Mouse (Mus musculus) midbrain, embryonic 13.5 days (tissue): Measurements from ENCODE around the gene Tmem120a. TPM values are rescaled to one million over a fixed set of nuclear protein-coding genes. Genes with fewer than 3 reads are reported as not detected.
A peak's percentile ranks its signal among the peaks of the same experiment; 100 is the strongest.

Source experiments
- ATAC-seq: fragments of 200-750 bp; cut with Nextera tagmentation; 2 replicates; pipeline ENCODE4 v1.8.0; 2017; ENCODE audit warnings: mild to moderate bottlenecking, moderate TSS enrichment, moderate library complexity
- H3K27ac ChIP-seq: fragments of 300-500 bp; sonication (generic); 2 replicates; pipeline ENCODE4 v1.5.1; 2015; ENCODE audit warnings: inconsistent platforms, mild to moderate bottlenecking, moderate library complexity
- H3K27me3 ChIP-seq: fragments of 300-500 bp; sonication (generic); 2 replicates; pipeline ENCODE4 v1.6.1; 2015; ENCODE audit warnings: mild to moderate bottlenecking, inconsistent platforms
- H3K36me3 ChIP-seq: fragments of 300-500 bp; sonication (generic); 2 replicates; pipeline ENCODE4 v1.6.1; 2015; ENCODE audit warnings: mild to moderate bottlenecking, inconsistent platforms
- H3K4me1 ChIP-seq: fragments of 300-500 bp; sonication (generic); replicated peaks from 2 replicates; pipeline ENCODE4 v1.6.1; 2015; ENCODE audit warnings: inconsistent platforms
- H3K4me2 ChIP-seq: fragments of 300-500 bp; sonication (generic); replicated peaks from 2 replicates; pipeline ENCODE4 v1.6.1; 2015; ENCODE audit warnings: moderate library complexity, mild to moderate bottlenecking, inconsistent platforms
- H3K4me3 ChIP-seq: fragments of 300-500 bp; sonication (generic); replicated peaks from 2 replicates; pipeline ENCODE4 v1.5.1; 2015; ENCODE audit warnings: mild to moderate bottlenecking, inconsistent platforms
- H3K9ac ChIP-seq: fragments of 300-500 bp; sonication (generic); replicated peaks from 2 replicates; pipeline ENCODE4 v1.6.1; 2015; ENCODE audit warnings: mild to moderate bottlenecking, inconsistent platforms
- H3K9me3 ChIP-seq: fragments of 300-500 bp; sonication (generic); 2 replicates; pipeline ENCODE4 v1.6.1; 2016; ENCODE audit warnings: mild to moderate bottlenecking, inconsistent platforms
- WGBS: fragments of 180-500 bp; shearing (Covaris S2); methylation state at CpG from one replicate; pipeline ENCODE4 v1.1.7; 2015; 5-methylcytosine and 5-hydroxymethylcytosine counted together
- microRNA-seq: library from miRNA; unstranded; fragments of <30 nt; microRNA quantifications from one replicate; pipeline ENCODE4, GENCODE M21; 2016
- polyA plus RNA-seq: library from polyadenylated mRNA; unstranded; fragments of >200 nt; fragmentation: Nextera tagmentation; extraction: Ambion mirVana; gene quantifications from 2 replicates; pipeline ENCODE4 v1.2.1, GENCODE M21; 2015

Gene Tmem120a
- polyA plus RNA-seq, 1 experiment from 2014 or later, result 72.7 TPM

GRCm38 (mm10) chr5:135702190-135702589, 42.1 kb downstream of the Tmem120a start:
- no peaks in the 10 kb centered on the region for H3K9me3 ChIP-seq
- H3K27ac ChIP-seq, result no peak overlapping the region
- no peak for ATAC-seq
- H3K36me3 ChIP-seq, result peaks cover 36% of the 10 kb centered on the region
- H3K4me3 ChIP-seq, result no peak overlapping the region
- H3K27me3 ChIP-seq, result no peaks in the 10 kb centered on the region
- no peaks in the 10 kb centered on the region; the same call in 1 of the 2 replicates for H3K4me1 ChIP-seq
- no peak overlapping the region for H3K9ac ChIP-seq
- WGBS, result 92% methylated on average over 6 of the region's 6 CpGs
- H3K4me2 ChIP-seq, result no peak overlapping the region

GRCm38 (mm10) chr5:135701601-135702000, 42.6 kb downstream of the Tmem120a start:
- no peak overlapping the region for H3K4me3 ChIP-seq
- peaks cover 30% of the 10 kb centered on the region for H3K36me3 ChIP-seq
- no peaks in the 10 kb centered on the region for H3K27me3 ChIP-seq
- H3K9me3 ChIP-seq, result no peaks in the 10 kb centered on the region
- ATAC-seq, result no peak
- H3K4me1 ChIP-seq, result no peaks in the 10 kb centered on the region; the same call in 1 of the 2 replicates
- 96% methylated on average over 4 of the region's 4 CpGs for whole genome bisulfite sequencing
- no peak overlapping the region for H3K9ac ChIP-seq
- no peak overlapping the region for H3K27ac ChIP-seq
- no peak overlapping the region for H3K4me2 ChIP-seq

- ATAC-seq, result no peak
- 90% methylated on average over 5 of the region's 5 CpGs for WGBS
- no peaks in the 10 kb centered on the region for H3K9me3 ChIP-seq
Observed at GRCm38 (mm10) chr5:135697711-135698111, 46.5 kb downstream of the Tmem120a start.

DNA sequence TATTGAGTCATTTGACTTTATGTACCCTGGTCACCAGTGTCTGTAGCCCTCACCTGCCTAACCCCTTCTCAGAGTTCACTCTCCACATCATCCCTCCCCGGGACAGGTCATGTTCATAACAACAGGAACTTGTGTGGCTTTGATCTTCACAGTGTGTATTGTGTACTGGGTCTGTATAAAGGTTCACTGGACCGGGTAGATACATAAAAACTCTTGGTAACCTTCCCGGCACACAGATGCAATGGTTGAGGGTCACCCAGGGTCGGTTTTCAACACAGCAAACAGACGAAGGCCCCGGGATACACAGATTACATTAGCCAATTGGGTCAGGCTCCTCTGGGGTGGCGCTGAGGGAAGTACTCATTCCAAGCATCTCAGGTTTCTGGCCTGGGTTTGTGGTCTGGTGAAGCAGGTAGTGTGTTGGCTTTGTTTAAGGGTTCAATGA, 48.9 kb downstream of the Tmem120a start:
- no peak overlapping the region for H3K4me2 ChIP-seq
- H3K4me1 ChIP-seq, result peaks cover 21% of the 10 kb centered on the region
- ATAC-seq, result no peak

More at GRCm38 (mm10) chr5:135697711-135698111, 46.5 kb downstream of the Tmem120a start:
- no peak overlapping the region for H3K4me2 ChIP-seq
- peaks cover 10% of the 10 kb centered on the region; the same call in 1 of the 2 replicates for H3K4me1 ChIP-seq
- H3K4me3 ChIP-seq, result no peak overlapping the region
- H3K36me3 ChIP-seq, result peaks cover 24% of the 10 kb centered on the region
- H3K27me3 ChIP-seq, result no peaks in the 10 kb centered on the region
- no peak overlapping the region for H3K27ac ChIP-seq
- H3K9ac ChIP-seq, result no peak overlapping the region

DNA sequence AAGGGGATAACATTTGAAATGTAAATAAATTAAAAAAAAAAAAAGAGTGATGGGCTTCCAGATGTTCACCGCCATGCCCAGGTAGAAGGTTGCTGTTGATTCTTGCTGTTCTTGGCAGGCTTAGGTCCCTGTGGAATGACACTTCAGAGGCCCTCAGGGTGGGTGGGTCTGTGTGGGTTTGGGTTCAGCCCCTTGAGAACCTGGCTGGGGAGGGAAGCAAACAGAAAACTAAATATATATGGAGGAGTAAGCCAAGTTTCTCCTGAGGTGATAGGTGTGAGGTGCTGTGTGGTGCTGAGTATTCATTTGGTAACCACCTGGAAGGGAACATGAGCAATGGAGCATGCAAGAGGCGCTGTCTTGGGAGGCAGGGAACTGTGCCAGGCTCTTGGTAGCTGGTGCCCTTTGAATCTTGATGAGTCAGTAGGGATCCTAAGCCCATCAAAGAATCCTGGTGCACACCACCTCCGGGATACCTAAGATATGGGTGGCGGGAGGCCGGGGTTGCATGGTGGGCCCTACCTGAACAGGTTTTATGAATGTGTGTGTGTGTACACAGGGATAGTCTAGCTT, 50.9 kb downstream of the Tmem120a start:
- peaks cover 31% of the 10 kb centered on the region for H3K4me1 ChIP-seq
- no peak overlapping the region for H3K9ac ChIP-seq
- H3K36me3 ChIP-seq, result peaks cover 6% of the 10 kb centered on the region
- H3K9me3 ChIP-seq, result no peaks in the 10 kb centered on the region
- ATAC-seq, result no peak
- WGBS, result 96% methylated on average over 5 of the region's 5 CpGs
- H3K4me3 ChIP-seq, result no peak overlapping the region
- no peaks in the 10 kb centered on the region for H3K27me3 ChIP-seq
- H3K27ac ChIP-seq, result no peak overlapping the region
- no peak overlapping the region for H3K4me2 ChIP-seq

More for the DNA sequence above, 48.9 kb downstream of the Tmem120a start:
- WGBS, result 71% methylated on average over 7 of the region's 7 CpGs
- Histone ChIP-seq H3K4me3 (no peak overlapping the region), H3K27me3 (no peaks in the 10 kb centered on the region), H3K27ac (no peak overlapping the region), H3K9me3 (no peaks in the 10 kb centered on the region), H3K9ac (no peak overlapping the region), H3K36me3 (peaks cover 13% of the 10 kb centered on the region)

- H3K27me3 ChIP-seq, result no peaks in the 10 kb centered on the region
- WGBS, result 84% methylated on average over 4 of the region's 4 CpGs
- no peak overlapping the region for H3K9ac ChIP-seq
- H3K4me1 ChIP-seq, result peaks cover 38% of the 10 kb centered on the region
- H3K36me3 ChIP-seq, result 0 out of 2 replicates have a peak, but pooled peaks cover 3% of the 10 kb centered on the region
- no peaks in the 10 kb centered on the region for H3K9me3 ChIP-seq
- no peak overlapping the region for H3K4me3 ChIP-seq
- ATAC-seq, result no peak
- H3K27ac ChIP-seq, result no peak overlapping the region
- no peak overlapping the region for H3K4me2 ChIP-seq
Observed at GRCm38 (mm10) chr5:135691266-135691665, 53.0 kb downstream of the Tmem120a start.

DNA sequence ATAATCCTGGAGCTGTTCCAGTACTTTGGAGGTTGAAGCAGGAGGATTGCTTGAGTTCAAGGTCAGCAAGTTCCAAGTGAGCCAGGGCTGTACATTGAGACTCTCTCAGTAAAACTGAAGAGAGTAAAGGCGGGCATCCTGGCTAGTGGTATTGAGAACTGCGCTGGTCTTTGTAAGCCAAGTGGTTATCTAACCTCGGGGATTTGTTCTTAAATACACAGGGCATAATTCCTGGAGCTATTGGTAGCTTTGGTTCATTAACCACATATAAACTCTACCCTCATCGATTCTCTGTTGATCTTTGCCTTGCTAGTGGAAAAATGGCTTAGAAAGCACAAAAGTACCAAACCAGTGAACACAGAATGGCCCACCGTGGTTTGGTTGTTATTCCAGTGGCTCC, 53.8 kb downstream of the Tmem120a start:
- no peak for ATAC-seq
- Histone ChIP-seq H3K36me3 (0 out of 2 replicates have a peak, but pooled peaks cover 3% of the 10 kb centered on the region), H3K27me3 (no peaks in the 10 kb centered on the region), H3K4me3 (peak overlapping the region; percentile 72), H3K27ac (no peak overlapping the region), H3K4me1 (peaks cover 36% of the 10 kb centered on the region), H3K9ac (peak overlapping the region; percentile 78), H3K9me3 (no peaks in the 10 kb centered on the region), H3K4me2 (peak overlapping the region; percentile 97)
- WGBS, result 82% methylated on average over 5 of the region's 5 CpGs

Small RNA genes within 50 kb of the gene (microRNA-seq; reads per million reads assigned to microRNA genes)
- gene Mir7034, result not detected

Other genes starting within 250 kb of the Tmem120a start
- gene Hip1, start 199.3 kb downstream of the Tmem120a start, polyA plus RNA-seq, result 38.9 and 40.9 TPM in 2 replicates
- not detected in 2 replicates for gene Ccl26, start 180.9 kb downstream of the Tmem120a start, polyA plus RNA-seq
- 2.0 and 3.7 TPM in 2 replicates for gene Ccl24, start 171.4 kb downstream of the Tmem120a start, polyA plus RNA-seq
- 88.1 and 88.3 TPM in 2 replicates for gene Rhbdd2, start 111.8 kb downstream of the Tmem120a start, polyA plus RNA-seq
- 128 and 137 TPM in 2 replicates for gene Por, start 74.4 kb downstream of the Tmem120a start, polyA plus RNA-seq
- gene Styxl1, start 33.9 kb upstream of the Tmem120a start, polyA plus RNA-seq, result 0.34 TPM in 1 of 2 replicates, not detected in the other
- gene Mdh2, start 34.0 kb upstream of the Tmem120a start, polyA plus RNA-seq, result 563 and 580 TPM in 2 replicates
- gene Srrm3, start 62.4 kb upstream of the Tmem120a start, polyA plus RNA-seq, result 91.4 and 124 TPM in 2 replicates
- 6.8 and 7.1 TPM in 2 replicates for gene Hspb1, start 143.5 kb upstream of the Tmem120a start, polyA plus RNA-seq
- gene Ywhag, start 190.2 kb upstream of the Tmem120a start, polyA plus RNA-seq, result 627 and 632 TPM in 2 replicates
- gene Ssc4d, start 230.1 kb upstream of the Tmem120a start, polyA plus RNA-seq, result 1.0 and 1.4 TPM in 2 replicates
- 0.24 TPM in 1 of 2 replicates, not detected in the other for gene Zp3, start 235.7 kb upstream of the Tmem120a start, polyA plus RNA-seq